Mouse (Mus musculus) activated CD4-positive, CD25-positive, alpha-beta regulatory T cell, adult 9 weeks (primary cell): ENCODE measurements around the gene Pla2g4e. TPM values are rescaled to one million over a fixed set of nuclear protein-coding genes. Genes with fewer than 3 reads are reported as not detected.

Experiments used
- polyA plus RNA-seq: library from polyadenylated mRNA; unstranded; fragments of 100-300 nt; shearing (Covaris generic); gene quantifications from one replicate; pipeline ENCODE4 v1.2.1, GENCODE M21; 2017

Gene Pla2g4e
- not detected for polyA plus RNA-seq

GRCm38 (mm10) chr2:120244679-120245420 lies at the start of gene Pla2g4e:
Pla2g4e (minus strand) TSS chr2:120245335.

GRCm38 (mm10) chr2:120288995-120289394 lies 43.9 kb upstream of the Pla2g4e start, which contains the start of gene Pla2g4d:
Pla2g4d (minus strand) TSS chr2:120289197.

GRCm38 (mm10) chr2:120154361-120154894 lies 90.7 kb downstream of the Pla2g4e start, which contains the start of gene Ehd4:
Ehd4 (minus strand) TSS chr2:120154606.

Other genes starting within 250 kb of the Pla2g4e start
- 19.1 TPM for gene Jmjd7, start 217.9 kb downstream of the Pla2g4e start, polyA plus RNA-seq
- 7.9 TPM for gene Gm28042, start 217.8 kb downstream of the Pla2g4e start, polyA plus RNA-seq
- 4.5 TPM for gene Pla2g4b, start 211.9 kb downstream of the Pla2g4e start, polyA plus RNA-seq
- gene Ehd4, start 90.7 kb downstream of the Pla2g4e start, polyA plus RNA-seq = 6.5 TPM
- gene Pla2g4d, start 43.9 kb upstream of the Pla2g4e start, polyA plus RNA-seq = not detected
- 5.6 TPM for gene Pla2g4f, start 68.8 kb upstream of the Pla2g4e start, polyA plus RNA-seq
- gene Vps39, start 107.8 kb upstream of the Pla2g4e start, polyA plus RNA-seq = 51.4 TPM
- 27.0 TPM for gene Ganc, start 158.6 kb upstream of the Pla2g4e start, polyA plus RNA-seq
- gene Tmem87a, start 158.8 kb upstream of the Pla2g4e start, polyA plus RNA-seq = 32.4 TPM
- gene Capn3, start 210.7 kb upstream of the Pla2g4e start, polyA plus RNA-seq = 71.0 TPM